Mouse (Mus musculus) telencephalon, adult 2 months (tissue): ENCODE results near the gene Triap1.
"Not testable (repeated sequence)": the region's sequence is repeated elsewhere in the genome, so short reads cannot be mapped to it uniquely, and the experiment has no call there.

ENCODE experiments used
- DNase-seq: peaks from one replicate; pipeline ENCODE4 v3.0.0-alpha.2; 2011; ENCODE audit warnings: low read depth, low spot score

The Triap1 gene

GRCm38 (mm10) chr5:115340577-115341313 lies at the start of gene Triap1, which contains the start of gene Gatc:
Gene Triap1, plus strand, starts transcription at chr5:115341225.
Gene Gatc, minus strand, starts transcription at chr5:115341178.
- peak; percentile 80 for DNase-seq

DNA sequence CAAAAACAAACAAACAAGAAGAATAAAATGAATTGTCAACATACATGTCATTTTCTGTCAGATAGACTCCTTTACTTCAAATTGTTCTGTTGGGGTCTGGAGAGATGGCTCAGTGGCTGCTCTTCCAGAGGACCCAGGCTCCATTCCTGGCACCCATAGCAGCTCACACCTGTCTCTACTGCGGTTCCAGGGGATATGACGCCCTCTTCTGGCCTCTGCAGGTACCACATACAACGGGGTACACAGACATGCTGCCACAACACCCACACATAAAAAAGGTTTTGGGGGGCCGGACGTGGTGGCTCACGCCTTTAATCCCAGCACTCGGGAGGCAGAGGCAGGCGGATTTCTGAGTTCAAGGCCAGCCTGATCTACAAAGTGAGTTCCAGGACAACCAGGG lies 46.9 kb upstream of the Triap1 start:
- DNase-seq, result no peak

DNA sequence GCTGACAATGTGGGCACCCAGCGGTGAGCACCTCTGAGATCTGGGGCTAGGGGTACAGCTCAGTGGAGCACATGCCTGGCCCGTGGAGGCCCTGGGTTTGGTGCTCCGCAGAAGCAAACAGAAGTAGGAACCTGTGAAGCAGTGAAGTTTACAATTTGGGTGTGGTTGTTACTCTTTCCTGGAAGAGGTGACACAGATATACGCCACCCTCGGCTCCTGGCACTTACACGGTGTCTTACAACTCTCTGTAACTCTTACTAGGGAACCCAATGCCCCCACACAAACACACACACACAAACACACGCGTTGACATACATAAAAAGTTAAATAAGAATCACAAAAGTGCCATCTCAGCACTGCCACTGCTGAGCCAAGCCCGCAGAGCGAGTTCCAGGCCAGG lies 44.7 kb upstream of the Triap1 start:
- DNase-seq, result no peak

DNA sequence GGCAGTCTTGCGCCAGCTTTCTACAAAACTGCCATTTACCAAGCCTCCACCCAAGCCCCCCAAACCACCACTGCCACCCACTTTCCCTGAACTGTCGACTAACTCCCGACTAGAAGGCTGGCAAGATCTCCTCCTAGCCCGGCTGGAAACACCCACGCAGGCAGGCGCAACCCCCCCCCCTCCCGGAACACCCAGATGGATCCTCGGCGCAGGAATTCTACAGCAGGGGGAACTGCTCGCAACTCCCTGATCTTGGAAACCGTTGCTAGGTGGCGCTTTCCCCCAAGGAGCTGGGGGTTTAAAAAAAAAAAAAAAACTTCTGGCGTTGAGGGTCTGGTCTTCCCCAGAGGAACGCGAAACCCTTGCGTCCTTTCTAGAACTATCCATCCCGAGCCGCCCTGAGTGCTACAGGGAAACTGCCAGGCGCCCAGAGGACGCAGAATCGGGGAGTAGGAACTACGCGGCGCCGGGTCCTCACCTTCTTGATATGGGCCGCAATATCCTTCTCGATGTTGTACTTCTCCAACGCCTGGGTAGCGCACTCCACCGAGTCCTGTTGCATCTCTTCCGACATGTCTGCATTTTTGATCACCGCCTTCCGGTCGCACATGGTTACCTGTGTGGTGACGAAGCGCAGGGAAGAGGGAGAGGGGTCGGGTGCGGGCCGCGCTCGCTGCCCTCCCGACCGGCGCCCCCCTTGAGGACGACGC lies 40.8 kb upstream of the Triap1 start:
- DNase-seq, result peak; percentile 93

DNA sequence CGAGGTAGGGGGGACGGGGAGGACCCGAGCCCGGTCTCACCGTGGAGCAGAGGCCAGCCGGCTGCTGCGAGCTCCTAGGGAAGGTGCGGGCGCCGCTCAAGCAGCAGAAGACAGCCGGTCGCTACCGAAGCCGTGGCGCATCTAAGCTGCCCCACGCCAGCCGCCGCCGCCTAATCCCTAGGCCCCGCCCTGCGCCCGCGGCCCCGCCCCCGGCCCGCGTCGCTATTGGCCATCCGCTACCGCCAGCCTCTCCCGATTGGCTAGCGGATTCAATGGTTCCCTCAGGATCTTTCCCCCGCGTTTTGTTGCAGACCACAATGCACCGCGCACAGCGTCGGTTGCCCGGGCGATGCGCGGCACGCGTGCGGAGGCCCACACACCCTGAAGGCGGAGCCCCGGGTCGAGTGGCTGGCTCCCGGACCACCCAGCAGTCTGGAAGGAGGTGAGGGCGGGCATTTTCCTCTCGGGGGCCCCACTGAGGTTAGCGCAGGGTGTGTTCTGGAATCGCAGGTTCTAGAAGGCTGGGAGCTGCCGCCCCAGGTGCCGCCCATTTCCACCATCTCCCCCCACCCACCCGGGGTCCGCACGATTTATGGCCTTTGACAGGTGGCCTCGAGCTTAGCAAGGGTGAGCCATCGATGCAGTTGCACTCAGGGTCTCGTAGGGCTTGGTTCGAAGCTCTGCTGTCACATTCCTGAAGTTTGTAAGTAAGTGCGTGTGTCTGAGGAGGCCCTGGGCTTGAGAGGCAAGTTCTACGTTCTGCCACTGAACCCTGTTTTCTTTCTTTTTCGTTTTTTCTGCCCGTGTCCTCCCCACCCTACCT lies 40.0 kb upstream of the Triap1 start, which contains the start of gene Dynll1:
Dynll1 (minus strand) TSS at position 208 of the 823 bp plus-strand sequence.
- DNase-seq, result peak; percentile 93

GRCm38 (mm10) chr5:115301615-115302014 lies 39.4 kb upstream of the Triap1 start:
- no peak for DNase-seq

DNA sequence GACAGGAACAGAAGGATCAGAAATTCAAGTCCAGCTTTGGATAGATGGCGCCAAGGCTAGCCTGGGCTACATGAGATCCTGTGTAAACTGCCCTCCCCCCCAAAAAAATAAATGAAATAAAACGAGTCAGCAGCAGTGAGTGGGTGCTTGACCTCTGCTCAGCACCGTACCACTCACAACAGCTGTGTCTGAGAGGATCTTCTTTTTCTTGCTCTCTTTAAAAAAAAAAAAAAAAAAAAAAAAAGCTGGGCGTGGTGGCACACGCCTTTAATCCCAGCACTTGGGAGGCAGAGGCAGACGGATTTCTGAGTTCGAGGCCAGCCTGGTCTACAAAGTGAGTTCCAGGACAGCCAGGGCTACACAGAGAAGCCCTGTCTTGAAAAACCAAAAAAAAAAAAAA lies 38.8 kb upstream of the Triap1 start:
- not testable (repeated sequence) for DNase-seq

- no peak for DNase-seq
These were observed 28.7 kb upstream of the Triap1 start for GRCm38 (mm10) chr5:115312354-115312753.

- no peak for DNase-seq
These were observed 28.0 kb upstream of the Triap1 start for GRCm38 (mm10) chr5:115312816-115313667.

- DNase-seq, result no peak
These were observed 27.4 kb upstream of the Triap1 start for GRCm38 (mm10) chr5:115313668-115313943.

DNA sequence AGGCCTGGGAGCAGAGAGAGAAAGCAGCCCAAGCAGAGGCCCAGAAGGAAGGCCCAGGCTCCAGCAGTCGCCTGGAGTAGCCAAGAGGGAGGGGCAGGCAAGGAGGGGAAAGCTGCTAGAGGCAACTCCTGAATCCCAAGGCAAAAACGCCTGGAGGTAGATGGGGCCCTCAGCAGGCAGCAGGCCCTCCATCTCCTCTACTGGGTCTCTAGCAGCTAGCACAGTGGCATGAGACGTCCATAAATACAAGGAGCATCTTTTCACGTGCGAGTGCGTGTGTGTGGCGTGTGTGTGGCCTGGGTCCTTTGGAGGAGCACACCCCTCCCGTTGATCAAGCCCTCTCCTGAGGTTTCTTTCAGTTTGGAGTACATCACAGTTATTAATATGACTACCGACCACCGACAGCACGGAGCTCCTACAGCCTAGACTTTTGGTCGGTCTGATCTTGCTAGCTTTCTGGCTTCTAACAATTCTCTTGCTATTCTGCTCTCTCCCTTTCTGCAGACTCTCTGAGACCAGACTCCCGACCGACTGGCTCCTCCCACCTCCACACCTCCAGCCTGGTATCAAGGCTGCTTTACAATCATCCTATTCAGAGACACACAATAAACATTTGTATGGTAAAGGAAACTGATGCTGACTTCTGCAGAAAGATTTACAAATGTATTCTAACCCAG lies 23.9 kb upstream of the Triap1 start:
- DNase-seq, result no peak

DNA sequence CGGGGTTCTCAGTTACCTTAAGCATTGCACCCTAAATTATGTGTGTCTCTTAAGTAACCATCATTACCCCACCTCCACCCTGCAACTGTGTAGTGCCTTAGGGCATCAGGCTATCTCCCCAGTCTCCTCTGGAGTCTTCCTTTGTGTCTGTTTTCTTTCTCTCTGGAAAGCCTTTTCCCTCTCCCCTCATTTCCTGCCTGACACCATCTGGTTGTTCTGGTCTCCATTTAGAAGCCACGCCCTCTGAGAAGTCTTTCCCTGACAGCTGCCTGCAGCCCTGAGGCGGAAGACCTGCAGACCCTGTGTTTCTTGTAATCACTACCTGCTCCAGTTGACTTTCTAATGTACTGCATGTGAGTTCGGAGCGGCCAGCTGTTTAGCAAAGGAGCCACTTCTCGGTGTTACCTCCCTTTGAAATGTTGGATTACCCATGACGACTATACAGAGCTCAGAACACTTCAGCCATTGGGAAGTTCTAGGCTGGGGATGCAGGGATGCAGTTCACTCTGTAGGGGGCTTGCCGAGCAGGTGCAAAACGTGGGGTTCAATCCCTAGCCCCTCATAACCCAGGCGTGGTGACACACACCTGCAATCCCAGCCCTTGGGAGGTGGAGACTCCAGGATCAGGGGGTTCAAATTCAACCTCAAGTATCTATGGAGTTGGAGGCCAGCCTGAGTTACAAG lies 23.2 kb upstream of the Triap1 start:
- no peak for DNase-seq

- DNase-seq, result peak; percentile 96
These were observed 21.8 kb upstream of the Triap1 start for GRCm38 (mm10) chr5:115319004-115319940.

GRCm38 (mm10) chr5:115326256-115326831 lies 14.7 kb upstream of the Triap1 start:
- DNase-seq, result no peak

- DNase-seq, result peak; percentile 89
These were observed 14.0 kb upstream of the Triap1 start, which contains the start of gene Srsf9 for GRCm38 (mm10) chr5:115326875-115327609. Gene Srsf9, plus strand, starts transcription at chr5:115327177.

DNA sequence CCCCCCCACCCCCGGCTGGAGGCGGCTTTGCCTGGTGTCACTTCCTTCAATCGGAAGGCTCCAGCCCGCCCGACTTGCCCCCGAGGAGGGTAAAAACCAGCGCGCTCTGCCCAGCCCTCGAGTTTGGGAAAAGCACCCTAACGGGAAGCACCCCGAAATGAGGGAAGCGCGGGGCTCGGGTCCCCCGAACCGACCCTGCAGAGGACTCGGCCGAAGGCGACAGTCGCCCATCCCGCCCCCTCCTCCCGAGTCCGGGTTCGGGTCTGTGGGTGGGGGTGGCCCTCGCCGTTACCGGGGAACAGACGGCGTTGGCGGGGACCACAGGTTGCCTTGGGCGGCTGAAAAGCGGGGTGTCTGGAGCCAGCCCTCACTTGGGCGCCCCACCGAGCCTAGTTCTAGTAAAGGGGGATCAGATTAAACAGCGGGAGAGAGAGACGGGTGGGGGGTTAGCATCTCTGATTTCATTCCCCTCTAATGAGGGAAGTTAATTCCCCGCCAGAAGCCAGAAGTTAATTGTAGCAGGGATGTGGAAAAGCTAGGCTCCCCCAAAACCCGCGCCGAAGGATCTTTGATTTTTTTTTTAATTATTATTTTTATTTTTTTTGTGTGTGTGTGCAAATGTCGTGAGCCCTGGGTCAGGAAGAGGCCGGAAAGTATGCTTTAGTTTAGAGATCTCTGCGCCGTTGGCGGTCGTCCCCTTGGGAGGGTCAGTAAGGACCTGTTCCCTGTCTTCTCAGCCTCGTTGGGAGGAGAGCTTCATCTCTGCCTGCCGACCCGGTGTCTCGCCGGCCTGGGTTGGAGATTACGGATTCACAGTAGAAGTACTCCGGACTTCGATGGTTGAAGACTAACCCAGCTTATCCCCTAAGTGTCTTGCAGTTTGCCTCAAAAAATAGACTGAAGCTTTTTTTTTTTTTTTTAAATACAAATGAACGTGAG lies 13.1 kb upstream of the Triap1 start:
- DNase-seq, result no peak

DNA sequence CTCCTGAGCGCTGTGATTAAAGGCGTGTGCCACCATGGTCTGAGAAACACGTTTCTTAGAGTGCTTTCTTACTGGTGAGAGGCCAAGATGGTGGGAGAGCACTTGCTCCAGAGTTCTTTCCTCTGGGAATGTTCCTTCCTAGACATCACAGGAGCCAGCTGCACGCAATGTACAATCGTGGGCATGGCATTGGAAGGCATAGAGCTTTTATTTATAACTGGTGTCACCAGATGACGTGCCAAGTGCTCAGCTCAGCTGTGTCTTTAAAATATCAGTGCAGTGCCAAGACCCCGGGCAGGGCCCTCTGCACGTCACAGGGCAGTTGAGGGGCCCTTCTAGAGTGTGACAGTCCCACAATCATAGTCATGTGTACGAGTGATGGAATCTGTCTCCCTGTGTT lies 10.1 kb upstream of the Triap1 start:
- DNase-seq, result no peak
